Comparison of ENCODE assay signal across 9 mouse cellular contexts in the genomic region with DNA sequence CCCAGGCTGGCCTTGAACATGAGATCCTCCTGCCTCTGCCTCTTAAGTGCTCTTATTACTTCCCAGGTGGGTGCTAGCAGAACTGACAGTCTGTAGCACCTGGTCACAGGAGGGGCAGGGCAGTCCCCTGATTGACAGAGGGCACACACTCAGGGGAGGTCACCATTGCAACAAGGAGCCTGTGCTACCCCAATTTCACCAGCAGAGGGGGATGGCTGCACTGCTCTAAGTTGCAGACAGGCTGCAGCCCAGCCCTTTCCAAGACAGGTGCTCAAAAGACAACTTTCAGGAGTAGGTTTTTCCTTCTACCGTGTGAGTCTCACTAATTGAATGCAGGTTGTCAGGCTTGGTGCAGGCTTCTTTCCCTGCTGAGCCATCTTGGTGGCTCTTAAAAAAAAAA.
DNase-seq lines count a peak whose midpoint lies in the region; ATAC-seq and TF ChIP-seq lines count a peak whose summit lies in the region.
"Had no signal": no experiment of that assay in that cellular context is flagged by ENCODE, and none has a peak within 500 bp of the region (broad histone marks: within the 10 kb centered on the region; RNA-seq: fewer than 3 reads in every experiment).

No protein-coding gene starts in this region.

- ATAC-seq in frontal cortex, adult (ENCODE audit: low TSS enrichment) = peak; percentile 56; the same call in 1 of the 2 replicates
- 0 out of 2 replicates have a peak, but pooled peaks have one; percentile 54 for ATAC-seq in hindbrain, embryonic 11.5 days (ENCODE audit: low FRiP score)
- ATAC-seq in megakaryocyte, adult 5-6 weeks (ENCODE audit: poor library complexity, severe bottlenecking) = peak; percentile 62; the same call in 1 of the 2 replicates

- TF ChIP-seq POLR2A in cerebellum, adult 2 months (IDR thresholded peaks at IDR 0.05; ENCODE audit: borderline replicate concordance, insufficient read depth, low read length) = no peak

- no peaks in the 10 kb centered on the region for H3K36me3 ChIP-seq in hindbrain, embryonic 11.5 days (ENCODE audit: control insufficient read depth, insufficient read depth, low read length)
- H3K36me3 ChIP-seq: limb, embryonic 12.5 days had no signal

- no peak overlapping the region for H3K4me2 ChIP-seq in hindbrain, embryonic 11.5 days (replicated peaks; ENCODE audit: low read depth, low read length)
- H3K4me2 ChIP-seq: limb, embryonic 12.5 days had no signal

- H3K4me3 ChIP-seq in cerebellum, adult 2 months (replicated peaks; ENCODE audit: insufficient read depth, low read depth, low read length) = no peak overlapping the region
- H3K4me3 ChIP-seq in hindbrain, embryonic 11.5 days (ENCODE audit: low read depth, low read length) = no peak overlapping the region
- H3K4me3 ChIP-seq: limb, embryonic 12.5 days had no signal

- no peaks in the 10 kb centered on the region for H3K9me3 ChIP-seq in hindbrain, embryonic 11.5 days (ENCODE audit: control insufficient read depth, low read length)
- H3K9me3 ChIP-seq: limb, embryonic 12.5 days had no signal

- H3K27ac ChIP-seq in cerebellum, adult 2 months (ENCODE audit: insufficient read depth, low read length) = peak overlapping the region; percentile 98
- no peak overlapping the region for H3K27ac ChIP-seq in hindbrain, embryonic 11.5 days (ENCODE audit: low read depth, low read length)
- H3K27ac ChIP-seq: limb, embryonic 12.5 days had no signal

- H3K4me1 ChIP-seq in cerebellum, adult 2 months (ENCODE audit: control insufficient read depth, insufficient read depth, low read length) = peaks cover 80% of the 10 kb centered on the region
- H3K4me1 ChIP-seq in hindbrain, embryonic 11.5 days (replicated peaks; ENCODE audit: control insufficient read depth, insufficient read depth, low read length) = 0 out of 2 replicates have a peak, but pooled peaks cover 2% of the 10 kb centered on the region

- TF ChIP-seq CTCF in cerebellum, adult 2 months (IDR thresholded peaks at IDR 0.05; ENCODE audit: borderline replicate concordance, insufficient read depth, low read depth, low read length) = peak; percentile 99

- 3% methylated on average over 1 of the region's 1 CpGs for WGBS in cerebellum, adult 2 months
- WGBS in hindbrain, embryonic 11.5 days = 33% methylated on average over 1 of the region's 1 CpGs

- H3K9ac ChIP-seq in hindbrain, embryonic 11.5 days (ENCODE audit: low read depth, low read length) = no peak overlapping the region
- H3K9ac ChIP-seq: limb, embryonic 12.5 days had no signal

- H3K27me3 ChIP-seq in cerebellum, adult 2 months (ENCODE audit: control insufficient read depth, insufficient read depth, low read length) = no peaks in the 10 kb centered on the region
- H3K27me3 ChIP-seq in hindbrain, embryonic 11.5 days (ENCODE audit: control insufficient read depth, insufficient read depth, low read length) = no peaks in the 10 kb centered on the region
- H3K27me3 ChIP-seq: limb, embryonic 12.5 days had no signal

- peak; percentile 78 for DNase-seq in MN1 (ENCODE audit: low spot score)
- DNase-seq in cerebellum, adult 2 months = peak; percentile 92 to 94
- peak; percentile 87 for DNase-seq in hindbrain, embryonic 11.5 days (ENCODE audit: low spot score)
- peak; percentile 80 for DNase-seq in layer of hippocampus, adult 9-11 months
- DNase-seq in right cerebral cortex, postnatal 10 days (ENCODE audit: low spot score in 2 of 2) = peak; percentile 85 to 86
- DNase-seq in urinary bladder, postnatal 36 days (ENCODE audit: low spot score in 2 of 2) = peak; percentile 51 to 80
